Mouse (Mus musculus) heart, adult 8-10 months (tissue): ENCODE measurements at regions not wholly inside any gene's neighbourhood (a gene's known extent, or its start where the extent isn't known, plus 50 kb on each side); places are given as distances from the start of the nearest gene placed in this dataset.

ENCODE experiments used
- DNase-seq: peaks from one replicate; pipeline ENCODE4 v3.0.0; 2022; ENCODE audit warnings: low spot score

GRCm38 (mm10) chr1:76660146-76660545 lies 854.7 kb downstream of the Epha4 start:
- DNase-seq: no peak

- no peak for DNase-seq
Observed at GRCm38 (mm10) chr1:76664381-76664780, 850.5 kb downstream of the Epha4 start.

GRCm38 (mm10) chr1:76676836-76677235 lies 838.1 kb downstream of the Epha4 start:
- DNase-seq: peak; percentile 35

GRCm38 (mm10) chr1:76705556-76705955 lies 809.3 kb downstream of the Epha4 start:
- DNase-seq: no peak

GRCm38 (mm10) chr1:76717639-76718292 lies 797.1 kb downstream of the Epha4 start:
- DNase-seq: no peak

GRCm38 (mm10) chr1:76724453-76724852 lies 790.4 kb downstream of the Epha4 start:
- DNase-seq: peak; percentile 81

GRCm38 (mm10) chr1:76737003-76737402 lies 777.9 kb downstream of the Epha4 start:
- DNase-seq: no peak

GRCm38 (mm10) chr1:76737663-76738062 lies 777.2 kb downstream of the Epha4 start:
- no peak for DNase-seq

GRCm38 (mm10) chr1:76772694-76773093 lies 742.2 kb downstream of the Epha4 start:
- DNase-seq: no peak

GRCm38 (mm10) chr1:76786871-76787270 lies 728.0 kb downstream of the Epha4 start:
- no peak for DNase-seq

- no peak for DNase-seq
Observed at GRCm38 (mm10) chr1:76793438-76793837, 721.5 kb downstream of the Epha4 start.

- DNase-seq: no peak
Observed at GRCm38 (mm10) chr1:76819906-76820305, 695.0 kb downstream of the Epha4 start.

- DNase-seq: no peak
Observed at GRCm38 (mm10) chr1:76821610-76822009, 693.3 kb downstream of the Epha4 start.

- no peak for DNase-seq
Observed at GRCm38 (mm10) chr1:76829690-76830089, 685.2 kb downstream of the Epha4 start.

GRCm38 (mm10) chr1:76832311-76832710 lies 682.6 kb downstream of the Epha4 start:
- no peak for DNase-seq

- DNase-seq: no peak
Observed at GRCm38 (mm10) chr1:76835028-76835683, 679.7 kb downstream of the Epha4 start.

GRCm38 (mm10) chr1:76849346-76849745 lies 665.5 kb downstream of the Epha4 start:
- peak; percentile 8 for DNase-seq

GRCm38 (mm10) chr1:76866304-76866968 lies 648.5 kb downstream of the Epha4 start:
- DNase-seq: no peak

GRCm38 (mm10) chr1:76873207-76873606 lies 641.7 kb downstream of the Epha4 start:
- no peak for DNase-seq

GRCm38 (mm10) chr1:76880111-76880782 lies 634.6 kb downstream of the Epha4 start:
- DNase-seq: no peak

- no peak for DNase-seq
Observed at GRCm38 (mm10) chr1:76880783-76881145, 634.1 kb downstream of the Epha4 start.

- no peak for DNase-seq
Observed at GRCm38 (mm10) chr1:76896152-76896864, 618.6 kb downstream of the Epha4 start.
